Mouse (Mus musculus) heart, embryonic 12.5 days (tissue): ENCODE results near the gene Htr6. TPM values are rescaled to one million over a fixed set of nuclear protein-coding genes. Genes with fewer than 3 reads are reported as not detected.
A peak's percentile ranks its signal among the peaks of the same experiment; 100 is the strongest.

ENCODE experiments used
- ATAC-seq: fragments of 200-750 bp; cut with Nextera tagmentation; 2 replicates; pipeline ENCODE4 v1.8.0; 2017; ENCODE audit warnings: moderate TSS enrichment, moderate library complexity; ENCODE audit not compliant: insufficient number of reproducible peaks, low FRiP score
- H3K27ac ChIP-seq: fragments of 300-500 bp; sonication (generic); 2 replicates; pipeline ENCODE4 v1.5.1; 2016; ENCODE audit warnings: mild to moderate bottlenecking, moderate library complexity; ENCODE audit not compliant: poor library complexity, severe bottlenecking
- H3K27me3 ChIP-seq: fragments of 300-500 bp; sonication (generic); replicated peaks from 2 replicates; pipeline ENCODE4 v1.6.1; 2016; ENCODE audit warnings: mild to moderate bottlenecking, moderate library complexity
- H3K36me3 ChIP-seq: fragments of 300-500 bp; sonication (generic); 2 replicates; pipeline ENCODE4 v1.6.1; 2016; ENCODE audit warnings: mild to moderate bottlenecking, moderate library complexity
- H3K4me1 ChIP-seq: fragments of 300-500 bp; sonication (generic); replicated peaks from 2 replicates; pipeline ENCODE4 v1.6.1; 2016; ENCODE audit warnings: mild to moderate bottlenecking
- H3K4me2 ChIP-seq: fragments of 300-500 bp; sonication (generic); 2 replicates; pipeline ENCODE4 v1.6.1; 2016; ENCODE audit warnings: mild to moderate bottlenecking, moderate library complexity
- H3K4me3 ChIP-seq: fragments of 300-500 bp; sonication (generic); 2 replicates; pipeline ENCODE4 v1.5.1; 2016; ENCODE audit warnings: mild to moderate bottlenecking
- H3K9ac ChIP-seq: fragments of 300-500 bp; sonication (generic); 2 replicates; pipeline ENCODE4 v1.6.1; 2016; ENCODE audit warnings: mild to moderate bottlenecking, moderate library complexity
- H3K9me3 ChIP-seq: fragments of 300-500 bp; sonication (generic); replicated peaks from 2 replicates; pipeline ENCODE4 v1.6.1; 2016; ENCODE audit warnings: mild to moderate bottlenecking, moderate library complexity
- WGBS: fragments of 180-500 bp; shearing (Covaris S2); methylation state at CpG from one replicate; pipeline ENCODE4 v1.1.7; 2016; 5-methylcytosine and 5-hydroxymethylcytosine counted together
- polyA plus RNA-seq: library from polyadenylated mRNA; unstranded; fragments of >200 nt; fragmentation: Nextera tagmentation; extraction: Ambion mirVana; gene quantifications from 2 replicates; pipeline ENCODE4 v1.2.1, GENCODE M21; 2016

Htr6 gene
- polyA plus RNA-seq, 1 experiment from 2014 or later, result not detected

- WGBS, result 87% methylated on average over 12 of the region's 12 CpGs
- Histone ChIP-seq H3K4me1 (peaks cover 14% of the 10 kb centered on the region), H3K9ac (no peak overlapping the region), H3K27me3 (peaks cover 12% of the 10 kb centered on the region), H3K9me3 (0 out of 2 replicates have a peak, but pooled peaks cover 7% of the 10 kb centered on the region), H3K4me2 (no peak overlapping the region), H3K4me3 (no peak overlapping the region), H3K36me3 (peaks cover 7% of the 10 kb centered on the region; the same call in 1 of the 2 replicates), H3K27ac (no peak overlapping the region)
- no peak for ATAC-seq
Observed at GRCm38 (mm10) chr4:139032521-139032920, 42.8 kb downstream of the Htr6 start.

- H3K4me3 ChIP-seq, result no peak overlapping the region
- H3K4me2 ChIP-seq, result no peak overlapping the region
- peaks cover 14% of the 10 kb centered on the region for H3K4me1 ChIP-seq
- H3K27ac ChIP-seq, result no peak overlapping the region
- no peak overlapping the region for H3K9ac ChIP-seq
- no peak for ATAC-seq
- peaks cover 12% of the 10 kb centered on the region for H3K27me3 ChIP-seq
- no peaks in the 10 kb centered on the region for H3K9me3 ChIP-seq
- H3K36me3 ChIP-seq, result peaks cover 3% of the 10 kb centered on the region; the same call in 1 of the 2 replicates
- WGBS, result 54% methylated on average over 6 of the region's 6 CpGs
Observed at GRCm38 (mm10) chr4:139030675-139031074, 44.7 kb downstream of the Htr6 start.

- no peak for ATAC-seq
- 34% methylated on average over 2 of the region's 2 CpGs for WGBS
- no peak overlapping the region for H3K4me3 ChIP-seq
Observed at GRCm38 (mm10) chr4:139024379-139024778, 51.0 kb downstream of the Htr6 start.

GRCm38 (mm10) chr4:139020385-139020784 is 55.0 kb downstream of the Htr6 start:
- H3K4me3 ChIP-seq, result no peak overlapping the region
- H3K4me2 ChIP-seq, result no peak overlapping the region
- no peaks in the 10 kb centered on the region for H3K9me3 ChIP-seq
- no peak for ATAC-seq
- no peak overlapping the region for H3K27ac ChIP-seq
- peaks cover 16% of the 10 kb centered on the region for H3K4me1 ChIP-seq
- H3K9ac ChIP-seq, result no peak overlapping the region
- 30% methylated on average over 3 of the region's 3 CpGs for WGBS
- H3K27me3 ChIP-seq, result peaks cover 3% of the 10 kb centered on the region; the same call in 1 of the 2 replicates
- H3K36me3 ChIP-seq, result peaks cover 3% of the 10 kb centered on the region; the same call in 1 of the 2 replicates

More at GRCm38 (mm10) chr4:139024379-139024778, 51.0 kb downstream of the Htr6 start:
- H3K4me1 ChIP-seq, result peaks cover 15% of the 10 kb centered on the region
- H3K4me2 ChIP-seq, result no peak overlapping the region
- H3K36me3 ChIP-seq, result peaks cover 3% of the 10 kb centered on the region; the same call in 1 of the 2 replicates
- no peak overlapping the region for H3K9ac ChIP-seq
- no peak overlapping the region for H3K27ac ChIP-seq
- peaks cover 12% of the 10 kb centered on the region for H3K27me3 ChIP-seq
- no peaks in the 10 kb centered on the region for H3K9me3 ChIP-seq

- H3K27me3 ChIP-seq, result no peaks in the 10 kb centered on the region
- H3K4me1 ChIP-seq, result peaks cover 16% of the 10 kb centered on the region
- H3K4me2 ChIP-seq, result peak overlapping the region; percentile 23; the same call in 1 of the 2 replicates
- peaks cover 3% of the 10 kb centered on the region; the same call in 1 of the 2 replicates for H3K9me3 ChIP-seq
- WGBS, result 34% methylated on average over 13 of the region's 13 CpGs
- no peak overlapping the region for H3K4me3 ChIP-seq
- peaks cover 4% of the 10 kb centered on the region for H3K36me3 ChIP-seq
- H3K9ac ChIP-seq, result no peak overlapping the region
- H3K27ac ChIP-seq, result no peak overlapping the region
- peak; percentile 56; the same call in 1 of the 2 replicates for ATAC-seq
Observed at GRCm38 (mm10) chr4:139019413-139019812, 56.0 kb downstream of the Htr6 start.

GRCm38 (mm10) chr4:139018976-139019375 is 56.4 kb downstream of the Htr6 start:
- Histone ChIP-seq H3K9ac (no peak overlapping the region), H3K36me3 (peaks cover 7% of the 10 kb centered on the region)
- ATAC-seq, result no peak

GRCm38 (mm10) chr4:139018388-139018787 is 57.0 kb downstream of the Htr6 start:
- no peak for ATAC-seq
- peaks cover 16% of the 10 kb centered on the region for H3K4me1 ChIP-seq
- H3K4me3 ChIP-seq, result no peak overlapping the region
- H3K36me3 ChIP-seq, result peaks cover 7% of the 10 kb centered on the region
- H3K9me3 ChIP-seq, result peaks cover 3% of the 10 kb centered on the region; the same call in 1 of the 2 replicates
- 71% methylated on average over 14 of the region's 14 CpGs for WGBS
- no peak overlapping the region for H3K9ac ChIP-seq
- no peak overlapping the region for H3K4me2 ChIP-seq
- H3K27ac ChIP-seq, result no peak overlapping the region
- H3K27me3 ChIP-seq, result no peaks in the 10 kb centered on the region

More at GRCm38 (mm10) chr4:139018976-139019375, 56.4 kb downstream of the Htr6 start:
- no peak overlapping the region for H3K4me2 ChIP-seq
- H3K4me1 ChIP-seq, result peaks cover 16% of the 10 kb centered on the region
- H3K27ac ChIP-seq, result no peak overlapping the region
- no peaks in the 10 kb centered on the region for H3K27me3 ChIP-seq
- WGBS, result 72% methylated on average over 4 of the region's 4 CpGs
- no peak overlapping the region for H3K4me3 ChIP-seq
- peaks cover 3% of the 10 kb centered on the region; the same call in 1 of the 2 replicates for H3K9me3 ChIP-seq

GRCm38 (mm10) chr4:139014793-139015192 is 60.6 kb downstream of the Htr6 start:
- no peak for ATAC-seq
- peaks cover 3% of the 10 kb centered on the region; the same call in 1 of the 2 replicates for H3K9me3 ChIP-seq
- H3K4me3 ChIP-seq, result no peak overlapping the region
- peaks cover 4% of the 10 kb centered on the region; the same call in 1 of the 2 replicates for H3K36me3 ChIP-seq
- no peak overlapping the region for H3K4me2 ChIP-seq
- WGBS, result 77% methylated on average over 6 of the region's 6 CpGs
- H3K27ac ChIP-seq, result no peak overlapping the region
- peaks cover 5% of the 10 kb centered on the region for H3K4me1 ChIP-seq
- H3K27me3 ChIP-seq, result no peaks in the 10 kb centered on the region
- no peak overlapping the region for H3K9ac ChIP-seq

GRCm38 (mm10) chr4:139013281-139013680 is 62.1 kb downstream of the Htr6 start:
- H3K4me3 ChIP-seq, result no peak overlapping the region
- ATAC-seq, result no peak
- peaks cover 4% of the 10 kb centered on the region; the same call in 1 of the 2 replicates for H3K36me3 ChIP-seq
- peaks cover 3% of the 10 kb centered on the region; the same call in 1 of the 2 replicates for H3K9me3 ChIP-seq
- H3K27ac ChIP-seq, result no peak overlapping the region
- H3K4me1 ChIP-seq, result no peaks in the 10 kb centered on the region; the same call in 1 of the 2 replicates
- no peak overlapping the region for H3K9ac ChIP-seq
- WGBS, result 73% methylated on average over 11 of the region's 11 CpGs
- no peaks in the 10 kb centered on the region for H3K27me3 ChIP-seq
- no peak overlapping the region for H3K4me2 ChIP-seq

GRCm38 (mm10) chr4:139011201-139011702 is 64.1 kb downstream of the Htr6 start:
- Histone ChIP-seq H3K27me3 (no peaks in the 10 kb centered on the region; the same call in 1 of the 2 replicates), H3K4me3 (no peak overlapping the region), H3K9ac (no peak overlapping the region), H3K36me3 (peaks cover 4% of the 10 kb centered on the region; the same call in 1 of the 2 replicates), H3K9me3 (peaks cover 3% of the 10 kb centered on the region; the same call in 1 of the 2 replicates), H3K4me2 (no peak overlapping the region), H3K27ac (no peak overlapping the region), H3K4me1 (no peaks in the 10 kb centered on the region)
- no peak for ATAC-seq
- 91% methylated on average over 13 of the region's 13 CpGs for WGBS
